Mouse (Mus musculus) intestine, embryonic 14.5 days (tissue): Measurements from ENCODE around the gene Tuba3a. TPM values are rescaled to one million over a fixed set of nuclear protein-coding genes. Genes with fewer than 3 reads are reported as not detected.
"Not testable (repeated sequence)": the region's sequence is repeated elsewhere in the genome, so short reads cannot be mapped to it uniquely, and the experiment has no call there.

Experiments used
- ATAC-seq: fragments of 200-750 bp; cut with Nextera tagmentation; replicated peaks from 2 replicates; pipeline ENCODE4 v1.8.0; 2017; ENCODE audit warnings: low read depth, moderate number of reproducible peaks, moderate TSS enrichment, moderate library complexity; ENCODE audit not compliant: low FRiP score, low TSS enrichment
- DNase-seq: peaks from one replicate; pipeline ENCODE4 v3.0.0-alpha.2; 2018; ENCODE audit warnings: low spot score
- H3K27ac ChIP-seq: fragments of 300-500 bp; sonication (generic); 2 replicates; pipeline ENCODE4 v1.5.1; 2014; ENCODE audit warnings: low read depth, mild to moderate bottlenecking, control low read depth
- H3K27me3 ChIP-seq: fragments of 300-500 bp; sonication (generic); replicated peaks from 2 replicates; pipeline ENCODE4 v1.6.1; 2014; ENCODE audit warnings: low read length, control low read depth; ENCODE audit not compliant: control insufficient read depth, insufficient read depth
- H3K36me3 ChIP-seq: fragments of 300-500 bp; sonication (generic); 2 replicates; pipeline ENCODE4 v1.6.1; 2014; ENCODE audit warnings: low read length, control low read depth; ENCODE audit not compliant: control insufficient read depth, insufficient read depth
- H3K4me1 ChIP-seq: fragments of 300-500 bp; sonication (generic); replicated peaks from 2 replicates; pipeline ENCODE4 v1.6.1; 2014; ENCODE audit warnings: low read length, control low read depth, mixed read lengths; ENCODE audit not compliant: control insufficient read depth, insufficient read depth
- H3K4me2 ChIP-seq: fragments of 300-500 bp; sonication (generic); 2 replicates; pipeline ENCODE4 v1.6.1; 2014; ENCODE audit warnings: low read length
- H3K4me3 ChIP-seq: fragments of 300-500 bp; sonication (generic); 2 replicates; pipeline ENCODE4 v1.5.1; 2014; ENCODE audit warnings: low read depth, low read length, control low read depth, mixed read lengths
- H3K9ac ChIP-seq: fragments of 300-500 bp; sonication (generic); 2 replicates; pipeline ENCODE4 v1.6.1; 2014; ENCODE audit warnings: mild to moderate bottlenecking, low read length
- H3K9me3 ChIP-seq: fragments of 300-500 bp; sonication (generic); 2 replicates; pipeline ENCODE4 v1.6.1; 2016; ENCODE audit warnings: low read length, control low read depth; ENCODE audit not compliant: control insufficient read depth
- WGBS: fragments of 180-500 bp; shearing (Covaris S2); extraction: QIAGEN DNeasy Blood & Tissue Kit; methylation state at CpG from one replicate; pipeline ENCODE4 v1.1.7; 2014; 5-methylcytosine and 5-hydroxymethylcytosine counted together
- polyA plus RNA-seq: library from polyadenylated mRNA; unstranded; fragments of >200 nt; fragmentation: Nextera tagmentation; extraction: Ambion mirVana; gene quantifications from 2 replicates; pipeline ENCODE4 v1.2.1, GENCODE M21; 2014

Tuba3a gene
- polyA plus RNA-seq, 1 experiment from 2014 or later, result 0.12 TPM

DNA sequence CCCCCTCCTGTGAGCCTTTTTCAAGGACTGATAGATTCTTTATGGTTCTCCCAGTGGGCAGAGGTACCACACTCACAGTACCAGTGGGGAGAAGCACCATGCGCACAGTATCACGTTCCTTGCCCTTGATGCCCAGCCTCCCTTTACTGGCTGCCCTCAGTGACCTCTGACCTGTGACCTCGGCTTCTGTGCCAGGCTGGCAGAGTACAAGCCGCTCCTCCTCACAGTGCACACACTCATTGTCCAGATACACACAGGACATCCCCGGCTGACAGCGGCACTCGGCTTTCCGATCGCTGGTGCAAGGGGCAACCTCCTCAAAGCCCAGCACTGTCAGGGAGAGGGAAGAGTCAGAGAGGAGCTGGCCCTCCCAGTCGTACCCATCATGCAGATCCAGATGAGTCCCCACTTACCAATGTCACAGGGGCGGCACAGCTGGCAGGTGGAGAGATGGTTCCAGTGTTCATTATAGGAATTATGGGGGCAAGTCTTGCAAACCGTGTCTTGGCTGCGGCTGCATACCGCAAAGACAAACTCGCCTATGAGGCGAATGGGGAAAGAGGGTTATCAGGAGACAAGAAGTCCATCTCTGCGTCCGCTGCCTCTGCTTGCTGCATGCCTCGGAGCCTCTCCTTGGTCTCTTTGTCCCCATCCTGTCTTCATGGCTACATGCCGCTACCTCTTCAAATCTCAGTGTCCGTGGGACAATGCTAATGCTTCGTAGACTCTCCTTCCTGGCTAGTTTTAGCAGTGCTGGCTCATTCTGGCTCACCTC lies 26.9 kb upstream of the Tuba3a start:
- Histone ChIP-seq H3K9me3 (no peaks in the 10 kb centered on the region), H3K4me2 (peak overlapping the region; percentile 86), H3K4me1 (peaks cover 30% of the 10 kb centered on the region), H3K36me3 (peaks cover 34% of the 10 kb centered on the region), H3K27me3 (no peaks in the 10 kb centered on the region), H3K9ac (peak overlapping the region; percentile 93), H3K27ac (peak overlapping the region; percentile 79), H3K4me3 (peak overlapping the region; percentile 63)
- 55% methylated on average over 22 of the region's 22 CpGs for WGBS
- ATAC-seq (no peak), DNase-seq (no peak)

DNA sequence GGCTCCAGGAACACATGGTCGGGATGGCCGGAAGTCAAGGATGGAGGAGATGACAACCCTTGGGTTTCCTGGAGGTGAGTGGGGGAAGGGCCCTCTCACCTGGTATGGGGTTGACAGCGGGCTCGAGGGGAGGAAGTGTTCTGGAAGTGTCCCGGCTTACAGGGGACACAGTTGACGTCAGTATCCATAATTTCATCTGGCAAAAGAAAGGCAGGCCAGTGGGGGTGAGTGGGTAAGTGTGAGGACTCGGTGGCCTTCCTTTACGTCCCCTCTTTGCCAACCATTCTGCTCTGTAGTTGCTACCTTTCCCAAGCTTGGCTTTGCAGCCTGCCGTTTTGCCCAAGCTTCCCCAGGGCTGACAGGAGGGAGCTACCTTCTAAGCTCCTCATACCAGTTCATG lies 26.3 kb upstream of the Tuba3a start:
- Histone ChIP-seq H3K27me3 (no peaks in the 10 kb centered on the region), H3K4me3 (peak overlapping the region; percentile 63; the same call in 1 of the 2 replicates), H3K27ac (no peak overlapping the region), H3K4me2 (peak overlapping the region; percentile 86), H3K4me1 (peaks cover 30% of the 10 kb centered on the region), H3K9me3 (no peaks in the 10 kb centered on the region), H3K9ac (peak overlapping the region; percentile 93), H3K36me3 (peaks cover 36% of the 10 kb centered on the region)
- DNase-seq (no peak), ATAC-seq (no peak)
- 85% methylated on average over 9 of the region's 9 CpGs for WGBS

DNA sequence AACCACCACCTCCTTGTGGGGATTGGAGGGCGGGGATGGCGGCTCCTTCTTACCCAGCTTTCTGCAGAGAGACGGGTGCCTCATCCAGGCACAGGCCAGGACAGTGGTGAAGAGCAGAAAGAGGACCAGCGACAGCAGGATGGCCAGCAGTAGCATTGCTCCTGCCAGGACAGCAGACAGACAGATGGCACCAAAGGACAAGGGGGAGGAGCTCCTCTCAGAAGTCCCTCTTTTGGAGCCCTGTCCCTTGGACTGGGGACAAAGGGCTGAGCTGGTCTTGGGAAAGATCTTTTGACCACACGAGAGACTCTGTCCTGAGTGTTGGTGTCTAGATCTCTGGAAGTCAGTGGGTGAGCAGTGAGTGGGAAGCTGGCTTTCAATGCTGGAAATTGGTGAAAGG lies 23.6 kb upstream of the Tuba3a start:
- Histone ChIP-seq H3K4me3 (no peak overlapping the region), H3K36me3 (peaks cover 44% of the 10 kb centered on the region)
- WGBS, result 38% methylated on average over 5 of the region's 5 CpGs

DNA sequence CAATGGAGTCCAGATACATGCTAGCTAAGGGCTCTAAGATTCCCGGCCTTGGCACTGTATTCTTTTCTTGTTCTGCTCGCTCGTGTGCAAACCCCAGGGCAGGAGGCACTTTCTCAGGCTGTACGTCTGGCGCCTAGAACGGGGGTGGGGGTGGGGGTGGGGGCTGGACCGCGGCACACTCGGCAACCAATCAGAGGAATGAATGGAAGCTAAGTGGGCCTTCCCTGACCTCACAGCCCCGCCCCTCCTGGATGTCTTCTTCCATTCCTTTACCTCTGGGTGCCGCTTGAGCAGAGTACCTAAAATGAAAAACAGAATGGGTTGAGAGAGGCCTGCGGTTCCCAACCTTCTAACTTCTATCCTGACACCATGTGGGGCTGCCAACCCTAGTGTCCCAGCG lies 23.1 kb upstream of the Tuba3a start:
- 20% methylated on average over 13 of the region's 13 CpGs for WGBS
- Histone ChIP-seq H3K4me1 (peaks cover 23% of the 10 kb centered on the region), H3K27ac (no peak overlapping the region), H3K4me3 (no peak overlapping the region), H3K9ac (no peak overlapping the region), H3K36me3 (peaks cover 44% of the 10 kb centered on the region), H3K4me2 (no peak overlapping the region), H3K27me3 (no peaks in the 10 kb centered on the region), H3K9me3 (no peaks in the 10 kb centered on the region)
- ATAC-seq (no peak), DNase-seq (no peak)

More for the DNA sequence above, 23.6 kb upstream of the Tuba3a start:
- no peak for DNase-seq
- H3K27me3 ChIP-seq, result no peaks in the 10 kb centered on the region
- H3K4me2 ChIP-seq, result no peak overlapping the region
- no peak for ATAC-seq
- no peak overlapping the region for H3K27ac ChIP-seq
- peaks cover 28% of the 10 kb centered on the region for H3K4me1 ChIP-seq
- H3K9me3 ChIP-seq, result no peaks in the 10 kb centered on the region
- H3K9ac ChIP-seq, result no peak overlapping the region

DNA sequence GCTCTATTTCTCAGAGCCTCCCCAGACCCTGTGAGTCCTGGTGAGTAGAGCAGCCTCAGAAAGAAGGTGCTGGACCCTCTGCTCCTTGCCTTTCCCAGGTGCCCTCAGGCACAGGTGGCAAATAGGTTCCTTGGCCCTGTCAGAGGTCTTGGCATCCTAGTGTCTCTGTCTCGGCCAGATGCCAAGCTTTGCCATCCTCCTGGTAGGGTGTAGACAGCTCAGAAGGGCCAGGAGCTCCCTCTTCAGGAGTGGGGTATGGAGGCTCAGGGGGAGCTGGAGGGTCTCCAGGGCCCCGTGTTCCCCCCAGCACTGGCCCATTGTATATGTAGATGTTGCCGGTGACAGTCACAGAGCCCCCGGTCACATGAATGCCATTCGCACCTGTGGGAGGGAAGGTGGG lies 21.2 kb upstream of the Tuba3a start:
- Histone ChIP-seq H3K36me3 (peaks cover 44% of the 10 kb centered on the region), H3K27ac (no peak overlapping the region), H3K4me1 (peaks cover 14% of the 10 kb centered on the region), H3K27me3 (no peaks in the 10 kb centered on the region), H3K4me3 (no peak overlapping the region), H3K9ac (no peak overlapping the region), H3K9me3 (no peaks in the 10 kb centered on the region), H3K4me2 (no peak overlapping the region)
- ATAC-seq (no peak), DNase-seq (no peak)
- 89% methylated on average over 5 of the region's 5 CpGs for WGBS

DNA sequence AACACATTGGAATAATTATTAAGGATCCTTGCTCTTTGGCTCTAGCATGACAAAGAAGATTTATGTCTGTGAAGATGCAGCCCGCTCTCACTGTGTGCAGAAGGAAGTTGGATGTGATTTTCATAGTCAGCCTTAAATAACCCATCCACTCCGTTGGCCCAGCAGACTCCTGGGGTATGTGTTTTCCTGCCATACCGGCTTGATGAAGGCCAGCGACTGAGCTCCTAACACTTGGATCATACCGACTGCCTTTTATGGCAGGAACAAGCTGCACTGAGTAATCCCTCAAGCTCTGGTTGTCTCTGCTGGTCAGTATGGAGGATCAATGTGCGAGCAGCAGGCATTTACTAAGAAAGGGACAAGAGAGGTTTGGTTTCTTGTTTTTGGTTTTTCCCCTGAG lies 19.6 kb upstream of the Tuba3a start:
- ATAC-seq, result no peak
- 59% methylated on average over 6 of the region's 6 CpGs for whole genome bisulfite sequencing
- no peak overlapping the region; the same call in 1 of the 2 replicates for H3K27ac ChIP-seq

DNA sequence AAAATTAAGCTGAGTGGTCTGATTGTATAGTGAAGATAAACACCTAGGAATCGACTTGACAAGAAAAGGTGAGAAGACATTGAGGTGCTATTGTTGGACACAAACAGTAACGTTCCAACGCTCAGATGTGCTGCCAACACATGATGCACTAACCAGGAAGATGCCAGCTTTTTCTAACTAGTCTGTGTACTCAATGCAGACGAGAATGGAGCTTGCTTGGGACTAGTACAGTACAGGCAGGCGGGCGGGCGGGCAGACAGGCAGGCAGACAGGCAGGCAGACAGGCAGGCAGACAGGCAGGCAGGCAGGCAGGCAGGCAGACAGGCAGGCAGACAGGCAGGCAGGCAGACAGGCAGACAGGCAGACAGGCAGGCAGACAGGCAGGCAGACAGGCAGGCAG lies 18.6 kb upstream of the Tuba3a start:
- peaks cover 26% of the 10 kb centered on the region for H3K36me3 ChIP-seq
- not testable (repeated sequence) for H3K4me2 ChIP-seq, H3K27ac ChIP-seq, H3K4me3 ChIP-seq, ATAC-seq, H3K9me3 ChIP-seq, H3K9ac ChIP-seq, DNase-seq, H3K27me3 ChIP-seq, H3K4me1 ChIP-seq
- WGBS, result 86% methylated on average over 7 of the region's 7 CpGs

More for the DNA sequence above, 19.6 kb upstream of the Tuba3a start:
- no peak for DNase-seq
- H3K36me3 ChIP-seq, result peaks cover 32% of the 10 kb centered on the region
- H3K4me1 ChIP-seq, result peaks cover 5% of the 10 kb centered on the region
- H3K9me3 ChIP-seq, result no peaks in the 10 kb centered on the region
- H3K4me3 ChIP-seq, result no peak overlapping the region
- H3K27me3 ChIP-seq, result no peaks in the 10 kb centered on the region
- H3K4me2 ChIP-seq, result no peak overlapping the region
- no peak overlapping the region for H3K9ac ChIP-seq

DNA sequence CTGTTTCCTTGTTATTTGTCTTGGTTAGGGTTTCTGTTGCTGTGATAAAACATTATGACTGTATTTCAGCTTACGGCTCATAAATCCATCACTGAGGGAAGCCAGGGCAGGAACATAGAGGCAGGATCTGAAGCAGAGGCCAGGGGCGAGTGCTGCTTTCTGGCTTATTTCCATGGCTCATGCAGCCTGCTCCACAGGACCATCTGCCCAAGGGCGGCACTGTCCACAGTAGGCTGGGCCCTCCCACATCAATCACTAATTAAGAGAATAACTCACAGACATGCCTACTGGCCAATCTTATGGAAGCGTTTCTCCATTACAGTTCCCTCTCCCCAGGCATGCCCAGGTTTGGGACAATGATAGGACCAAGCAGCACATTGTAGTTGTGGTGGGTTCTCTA lies 17.4 kb upstream of the Tuba3a start:
- Histone ChIP-seq H3K27me3 (no peaks in the 10 kb centered on the region), H3K36me3 (peaks cover 15% of the 10 kb centered on the region), H3K4me2 (no peak overlapping the region), H3K9ac (no peak overlapping the region), H3K4me3 (no peak overlapping the region), H3K27ac (no peak overlapping the region), H3K9me3 (no peaks in the 10 kb centered on the region), H3K4me1 (no peaks in the 10 kb centered on the region)
- DNase-seq (no peak), ATAC-seq (no peak)
- 76% methylated on average over 4 of the region's 4 CpGs for WGBS
